Mouse (Mus musculus): ENCODE data around the gene Pcyox1.

Pcyox1 gene

DNA sequence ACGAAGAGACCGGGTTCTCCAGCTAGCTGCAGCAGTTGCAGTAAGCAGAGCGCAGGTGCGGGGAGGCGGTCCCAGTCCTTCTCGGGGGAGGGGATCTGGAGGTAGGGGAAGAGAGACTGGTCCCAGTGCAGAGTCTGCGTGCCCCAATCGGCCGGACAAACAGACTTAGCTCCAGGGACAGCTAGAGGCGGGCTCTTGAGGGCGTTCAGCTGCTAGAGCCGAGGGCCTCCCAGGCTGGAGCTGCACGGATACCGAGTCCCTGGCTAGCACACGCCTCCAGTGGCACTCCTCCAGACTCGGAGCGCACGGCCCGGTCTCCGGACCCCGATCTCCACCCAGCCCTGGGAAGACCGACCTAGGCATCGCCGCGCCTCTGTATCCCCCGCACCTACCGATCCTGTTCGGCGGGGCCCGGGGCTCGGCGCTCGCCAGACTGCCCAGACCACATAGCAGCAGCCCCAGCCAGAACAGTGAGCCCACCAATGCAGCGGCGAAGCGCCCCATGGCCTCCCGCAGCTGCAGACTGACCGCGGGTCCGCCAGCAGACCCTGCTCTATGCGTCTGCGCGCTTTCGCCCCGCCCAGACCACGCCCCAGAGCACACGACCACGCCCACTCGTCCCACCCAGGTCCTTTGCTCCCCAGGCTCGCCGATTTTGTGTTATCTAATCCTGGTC, at the start of gene Pcyox1:
Gene Pcyox1 (minus strand): TSS at position 574 of the 676 bp plus-strand sequence.
- peak; percentile 87 for DNase-seq (ENCODE audit: low spot score)

DNA sequence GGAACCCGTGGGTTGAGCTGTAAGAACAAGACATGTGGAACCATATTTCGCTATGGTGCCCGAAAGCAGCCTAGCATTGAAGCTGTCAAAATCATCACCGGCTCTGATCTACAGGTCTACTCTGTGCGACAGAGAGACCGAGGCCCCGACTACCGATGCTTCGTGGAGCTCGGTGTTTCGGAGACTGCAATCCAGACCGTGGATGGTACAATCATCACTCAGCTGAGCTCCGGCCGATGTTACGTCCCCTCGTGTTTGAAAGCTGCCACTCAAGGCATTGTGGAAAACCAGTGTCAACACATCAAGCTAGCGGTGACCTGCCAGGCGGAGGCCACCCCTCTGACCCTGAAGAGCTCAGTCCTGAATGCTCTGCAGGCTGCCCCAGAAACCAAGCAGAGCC, 48.6 kb upstream of the Pcyox1 start:
- no peak for DNase-seq (ENCODE audit: low spot score)

DNA sequence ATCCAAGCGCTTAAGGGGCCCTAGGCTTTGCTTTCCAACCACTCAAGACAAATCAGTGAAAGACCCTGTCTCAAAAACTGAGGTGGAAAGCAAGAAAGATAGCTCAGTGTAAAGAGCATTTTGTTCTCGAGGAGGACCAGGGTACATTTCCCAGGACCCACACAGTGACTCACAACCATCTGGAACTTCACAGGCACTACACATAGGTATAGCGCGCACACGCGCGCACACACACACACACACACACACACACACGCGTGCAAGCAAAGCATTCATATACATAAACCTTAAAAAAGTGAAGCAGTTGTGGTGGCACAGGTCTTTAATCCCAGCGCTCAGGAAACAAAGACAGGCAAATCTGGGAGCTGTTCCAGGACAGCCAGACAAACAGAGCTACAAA, 44.6 kb upstream of the Pcyox1 start:
- no peak for DNase-seq (ENCODE audit: low spot score)

DNA sequence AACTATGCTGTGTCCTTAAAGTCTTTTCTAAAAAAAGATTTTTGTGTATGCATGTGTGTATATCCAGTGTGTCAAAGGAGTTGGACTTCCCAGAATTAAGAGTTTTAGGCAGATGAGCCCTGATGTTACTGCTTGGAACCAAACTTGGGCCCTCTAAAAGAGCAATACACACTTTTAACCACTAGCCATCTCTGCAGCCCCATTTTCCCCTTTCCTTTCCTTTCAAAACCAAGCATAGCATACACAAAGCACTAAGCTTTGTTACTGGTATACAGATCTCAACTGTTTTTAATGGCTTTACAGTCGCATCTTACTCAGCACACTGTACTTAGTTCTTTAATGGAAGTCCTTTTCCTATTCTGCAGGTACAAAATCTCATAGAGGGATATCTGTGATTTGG, 42.6 kb upstream of the Pcyox1 start:
- peak; percentile 10 for DNase-seq (ENCODE audit: low spot score)

DNA sequence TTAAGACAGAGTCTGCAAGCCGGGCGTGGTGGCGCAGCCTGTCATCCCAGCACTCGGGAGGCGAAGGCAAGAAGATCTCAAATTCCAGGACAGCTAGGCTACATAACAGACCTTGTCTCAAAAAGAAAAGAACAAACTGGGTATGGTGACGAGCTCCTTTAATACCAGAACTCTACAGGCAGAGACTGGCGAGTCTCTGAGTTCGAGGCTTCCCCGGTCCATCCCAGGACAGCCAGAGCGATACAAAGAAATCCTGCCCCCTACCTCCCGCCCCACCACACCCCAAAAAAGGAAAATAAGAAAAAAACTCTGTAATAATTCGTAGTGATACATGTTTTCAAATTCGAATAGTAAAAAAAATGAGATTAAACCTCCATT, 42.2 kb upstream of the Pcyox1 start:
- no peak for DNase-seq (ENCODE audit: low spot score)

DNA sequence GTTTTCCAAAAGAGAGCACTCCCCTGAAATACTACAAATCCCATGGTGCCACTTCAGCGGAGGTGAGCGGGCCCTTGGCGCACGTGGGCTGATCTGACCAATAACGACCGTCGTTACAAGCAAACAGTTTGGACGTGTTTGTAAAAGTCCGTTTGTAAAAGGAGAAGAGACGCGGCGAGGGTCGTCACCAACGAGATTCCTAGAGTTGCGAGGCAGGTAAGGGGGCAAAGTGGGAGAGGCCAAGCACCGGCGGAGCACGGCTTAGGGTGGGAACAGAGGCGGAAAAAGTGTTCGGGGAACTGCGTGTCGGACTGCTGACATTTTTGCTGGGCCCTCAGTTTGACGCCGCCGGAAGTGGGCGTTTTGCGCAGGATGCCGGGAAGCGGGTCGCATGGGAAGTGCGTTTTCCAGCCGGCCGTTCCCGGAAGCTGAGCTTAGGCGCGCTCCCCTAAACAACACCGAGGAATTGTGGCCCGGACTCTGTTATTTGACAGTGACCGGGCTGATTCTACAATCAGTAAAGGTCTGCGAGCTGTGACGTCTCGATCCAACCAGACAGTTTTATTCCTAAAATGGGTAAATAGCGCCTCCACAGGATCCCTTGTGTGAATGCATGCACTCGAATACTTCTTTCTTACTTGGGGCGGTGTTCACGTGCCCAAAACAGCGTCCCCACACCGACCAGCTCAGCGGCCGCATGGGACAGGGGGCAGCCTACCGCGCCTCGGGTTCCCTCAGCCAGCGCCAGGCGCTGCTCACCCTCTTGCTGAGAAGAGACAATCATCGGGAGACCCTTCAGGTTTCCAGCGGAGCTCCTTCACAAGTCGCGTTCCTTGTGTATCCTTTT, 41.5 kb upstream of the Pcyox1 start, which contains the start of gene C87436:
Gene C87436 (plus strand): TSS at position 103 of the 847 bp plus-strand sequence.
- DNase-seq (ENCODE audit: low spot score), result peak; percentile 95

DNA sequence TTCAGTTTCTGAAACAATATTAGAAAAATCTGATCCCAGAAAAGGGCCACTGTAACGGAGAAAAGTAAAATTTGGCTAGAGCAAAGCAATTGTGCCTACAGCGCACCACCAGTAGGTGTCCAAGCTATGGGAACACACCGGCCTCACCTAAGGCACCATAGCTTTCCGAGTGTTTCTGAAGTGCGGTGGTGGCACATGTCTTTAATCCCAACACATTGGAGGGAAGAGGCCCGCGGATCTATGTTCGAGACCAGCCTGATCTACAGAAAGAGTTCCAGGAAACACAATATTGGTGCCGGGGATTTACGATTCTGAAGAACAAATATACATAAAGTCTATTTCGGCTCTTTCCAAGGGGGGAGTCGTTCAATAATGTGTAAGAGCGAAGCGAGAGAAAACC, 40.8 kb upstream of the Pcyox1 start:
- peak; percentile 76 for DNase-seq (ENCODE audit: low spot score)

DNA sequence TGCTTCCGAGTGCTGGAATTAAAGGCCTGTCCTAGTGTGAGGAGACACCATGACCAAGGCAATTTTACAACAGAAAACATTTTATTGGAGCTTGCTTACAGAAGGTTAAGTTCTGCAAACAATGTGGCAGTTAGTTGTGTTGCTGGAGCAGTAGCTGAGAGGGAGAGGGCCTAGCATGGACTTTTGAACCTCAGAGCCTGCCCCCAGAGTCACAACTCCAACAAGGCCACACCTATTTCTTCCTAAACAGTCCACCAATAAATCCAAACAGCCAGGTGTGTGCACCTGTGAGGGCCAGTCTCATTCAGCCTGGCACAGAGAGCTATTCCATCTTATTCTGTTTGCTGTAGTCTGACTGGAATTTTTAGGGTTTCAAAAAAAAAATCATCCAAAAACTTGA, 36.7 kb upstream of the Pcyox1 start:
- DNase-seq (ENCODE audit: low spot score), result no peak

DNA sequence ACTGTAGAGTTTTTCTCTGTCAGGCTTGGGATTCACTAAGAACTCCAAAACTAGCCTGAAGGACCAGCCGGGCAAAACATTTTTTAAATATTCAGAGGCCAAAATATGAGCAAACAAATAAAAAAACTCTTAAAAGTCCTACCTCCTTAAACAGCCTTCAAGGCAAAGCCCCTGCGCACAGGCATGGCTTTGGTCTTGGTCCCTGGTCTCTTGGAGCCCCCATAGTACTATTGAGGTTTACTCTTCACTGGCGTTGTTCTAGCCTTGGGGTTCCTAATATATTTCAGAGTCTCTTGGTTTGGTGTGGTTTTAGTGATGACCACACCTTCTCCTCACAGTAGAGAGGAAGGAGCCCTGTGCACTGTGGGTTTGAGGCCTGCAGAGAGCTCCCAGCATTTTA, 34.6 kb upstream of the Pcyox1 start:
- DNase-seq (ENCODE audit: low spot score), result no peak

DNA sequence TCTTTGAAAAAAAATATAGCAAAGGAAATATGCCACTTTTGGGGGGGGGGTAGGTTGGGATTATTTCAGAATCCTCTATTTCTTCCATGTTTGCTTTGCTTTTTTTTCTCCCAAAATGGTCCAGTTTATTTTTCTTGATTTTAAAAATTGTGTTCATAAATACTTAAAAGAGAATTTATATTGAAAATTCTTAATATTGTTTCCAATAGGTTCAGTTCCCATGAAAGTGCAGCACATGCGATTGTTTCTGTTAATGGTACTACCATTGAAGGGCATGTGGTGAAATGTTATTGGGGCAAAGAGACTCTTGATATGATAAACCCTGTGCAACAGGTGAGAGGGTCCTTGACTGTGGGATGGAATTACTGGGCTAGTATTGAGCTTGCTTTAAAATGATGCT, 29.4 kb upstream of the Pcyox1 start, which contains the start of gene Gm44790:
Gene Gm44790 (plus strand): TSS at position 301 of the 400 bp plus-strand sequence.
- DNase-seq (ENCODE audit: low spot score), result no peak

DNA sequence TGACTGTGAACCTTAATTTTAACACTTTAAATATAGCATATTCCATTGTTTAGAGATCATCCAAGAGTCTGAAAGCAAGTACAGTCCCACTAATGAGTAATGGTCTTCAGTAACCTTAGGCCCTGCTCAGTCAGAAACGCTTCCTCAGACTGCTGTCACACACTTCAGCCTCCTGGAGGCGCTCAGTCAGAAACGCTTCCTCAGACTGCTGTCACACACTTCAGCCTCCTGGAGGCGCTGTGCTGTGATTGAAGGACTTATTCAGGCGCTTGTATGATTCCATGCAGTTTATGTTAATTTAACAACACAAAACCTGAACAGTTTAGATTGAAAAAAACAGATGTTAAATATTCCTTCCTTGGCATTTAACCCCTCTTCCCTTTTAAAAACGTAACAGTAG, 23.5 kb upstream of the Pcyox1 start:
- peak; percentile 38 for DNase-seq (ENCODE audit: low spot score)

DNA sequence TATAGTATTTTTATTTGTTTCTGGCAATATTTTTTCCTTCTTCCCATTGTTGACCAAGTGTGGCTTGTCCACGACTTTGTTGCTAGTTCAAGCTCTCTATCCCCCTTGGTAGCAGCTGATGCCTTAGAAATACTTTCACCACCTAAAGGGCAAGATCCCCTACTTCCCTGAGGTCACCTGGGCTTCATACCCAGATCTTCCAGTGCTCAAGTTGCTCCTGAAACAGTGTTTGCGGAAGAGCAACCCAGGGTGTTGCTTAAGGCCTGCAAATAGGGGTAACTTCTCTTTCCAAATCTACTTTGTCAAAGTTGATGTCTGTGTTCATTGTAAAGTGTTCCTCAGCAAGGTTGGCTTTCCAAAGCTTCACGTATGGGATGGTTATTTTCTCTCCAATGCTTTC, 22.3 kb upstream of the Pcyox1 start:
- no peak for DNase-seq (ENCODE audit: low spot score)

DNA sequence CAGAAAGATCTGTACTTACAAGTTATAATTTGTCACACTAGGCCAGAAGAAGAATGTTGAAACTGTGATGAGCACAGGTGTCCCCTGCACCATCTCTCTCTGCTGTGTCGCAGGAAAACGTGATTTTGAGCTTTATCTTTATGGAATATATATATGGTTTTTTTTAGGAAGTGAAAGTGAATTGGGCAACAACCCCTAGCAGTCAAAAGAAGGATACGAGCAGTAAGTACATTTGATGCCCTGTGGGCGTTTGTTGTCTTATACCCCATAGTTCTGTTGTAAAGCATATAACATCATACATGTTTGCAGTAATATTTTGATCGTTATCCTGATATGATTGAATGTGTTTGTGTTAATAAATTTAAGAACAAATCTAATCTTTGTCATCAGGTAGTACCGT, 21.8 kb upstream of the Pcyox1 start:
- no peak for DNase-seq (ENCODE audit: low spot score)

DNA sequence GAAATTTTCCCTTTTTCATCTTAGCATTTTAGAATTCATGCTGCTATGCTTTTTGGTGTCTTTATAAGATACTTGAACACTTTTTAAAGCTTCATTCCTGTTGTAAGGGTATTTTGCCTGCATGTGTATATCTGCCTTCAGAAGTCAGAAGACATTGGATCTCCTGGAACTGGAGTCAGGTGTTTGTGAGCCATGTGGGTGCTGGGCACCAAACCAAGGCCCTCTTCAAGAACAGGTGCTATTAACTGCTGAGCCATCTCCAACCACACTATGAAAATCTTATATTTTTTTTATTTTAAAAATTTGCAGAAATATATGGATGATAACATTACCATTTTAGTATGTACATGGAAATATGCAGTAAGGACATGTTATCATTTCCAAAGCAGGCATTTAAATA, 9.4 kb upstream of the Pcyox1 start:
- DNase-seq (ENCODE audit: low spot score), result no peak

DNA sequence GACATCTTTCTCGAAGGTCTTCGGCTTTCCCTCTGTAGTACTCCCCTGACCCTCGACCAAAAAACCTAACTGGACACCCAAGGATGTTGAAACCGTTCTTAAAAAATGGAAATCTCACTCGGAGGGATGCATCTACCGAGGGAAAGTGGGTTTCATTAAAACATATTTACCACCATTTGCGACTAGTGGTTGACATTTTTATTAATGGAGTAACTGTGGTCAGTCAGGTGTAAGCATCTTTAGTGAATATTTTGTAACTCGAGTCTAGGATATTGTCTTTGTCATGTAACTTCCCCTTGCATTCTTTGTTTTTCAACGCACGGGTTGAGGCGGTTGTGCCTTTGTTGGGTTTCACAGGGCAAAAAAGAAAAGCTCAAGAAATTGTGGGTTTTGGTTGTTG, 8.0 kb upstream of the Pcyox1 start:
- DNase-seq (ENCODE audit: low spot score), result peak; percentile 56

DNA sequence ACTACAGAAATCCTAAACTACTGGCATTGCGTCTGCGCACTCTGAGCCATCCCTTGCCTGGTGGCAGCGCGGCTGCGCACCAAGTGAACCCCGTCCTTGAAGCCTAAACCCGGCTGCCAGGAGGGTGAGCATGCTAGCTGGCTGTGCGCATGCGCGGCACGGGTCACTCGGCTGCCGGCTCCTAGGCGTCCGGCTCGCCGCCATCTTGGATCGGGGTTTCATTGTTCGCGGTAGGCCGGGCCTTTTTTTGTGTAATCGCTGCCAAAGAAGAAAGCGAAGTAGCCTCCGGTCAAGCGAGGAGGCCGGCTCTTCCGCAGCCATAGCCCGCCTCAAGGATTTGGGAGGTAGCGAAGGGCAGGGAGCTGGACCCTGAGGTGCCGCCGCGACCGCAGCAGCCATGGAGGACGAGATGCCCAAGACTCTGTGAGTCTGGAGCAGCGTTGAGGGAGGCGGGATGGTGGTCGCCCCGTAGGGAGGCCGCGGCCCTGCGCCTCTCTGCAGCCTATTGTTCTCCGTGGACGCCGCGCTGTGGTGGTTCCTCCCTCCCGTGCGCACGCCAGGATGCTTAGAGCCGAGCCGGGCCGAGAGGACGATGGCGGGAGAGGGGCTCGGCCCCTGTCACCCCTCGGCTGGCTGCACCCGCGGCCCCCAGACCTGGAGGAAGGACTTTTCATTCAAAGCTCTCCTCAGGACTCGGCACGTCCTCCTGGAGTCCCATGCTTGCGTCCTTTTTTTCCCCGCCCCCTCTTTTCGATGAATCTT, 7.3 kb upstream of the Pcyox1 start, which contains the start of gene Tia1:
Gene Tia1 (plus strand): TSS at position 120 of the 762 bp plus-strand sequence.
- peak; percentile 99 for DNase-seq (ENCODE audit: low spot score)

DNA sequence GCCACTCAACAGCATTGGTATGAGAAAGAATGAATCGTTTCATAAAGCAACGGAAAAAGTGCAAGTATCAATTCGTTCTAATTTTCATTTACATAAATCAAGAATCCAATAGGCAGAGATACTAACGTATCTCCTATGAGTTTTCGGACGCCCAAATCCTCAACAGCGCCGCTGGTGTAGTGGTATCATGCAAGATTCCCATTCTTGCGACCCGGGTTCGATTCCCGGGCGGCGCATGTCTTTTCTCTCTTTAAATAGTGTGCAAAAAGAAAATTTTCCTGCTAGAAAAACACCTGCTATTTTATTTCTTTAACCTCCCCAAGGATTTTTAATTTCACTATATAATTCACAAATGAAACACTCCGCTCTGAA, 6.8 kb upstream of the Pcyox1 start:
- peak; percentile 92 for DNase-seq (ENCODE audit: low spot score)

DNA sequence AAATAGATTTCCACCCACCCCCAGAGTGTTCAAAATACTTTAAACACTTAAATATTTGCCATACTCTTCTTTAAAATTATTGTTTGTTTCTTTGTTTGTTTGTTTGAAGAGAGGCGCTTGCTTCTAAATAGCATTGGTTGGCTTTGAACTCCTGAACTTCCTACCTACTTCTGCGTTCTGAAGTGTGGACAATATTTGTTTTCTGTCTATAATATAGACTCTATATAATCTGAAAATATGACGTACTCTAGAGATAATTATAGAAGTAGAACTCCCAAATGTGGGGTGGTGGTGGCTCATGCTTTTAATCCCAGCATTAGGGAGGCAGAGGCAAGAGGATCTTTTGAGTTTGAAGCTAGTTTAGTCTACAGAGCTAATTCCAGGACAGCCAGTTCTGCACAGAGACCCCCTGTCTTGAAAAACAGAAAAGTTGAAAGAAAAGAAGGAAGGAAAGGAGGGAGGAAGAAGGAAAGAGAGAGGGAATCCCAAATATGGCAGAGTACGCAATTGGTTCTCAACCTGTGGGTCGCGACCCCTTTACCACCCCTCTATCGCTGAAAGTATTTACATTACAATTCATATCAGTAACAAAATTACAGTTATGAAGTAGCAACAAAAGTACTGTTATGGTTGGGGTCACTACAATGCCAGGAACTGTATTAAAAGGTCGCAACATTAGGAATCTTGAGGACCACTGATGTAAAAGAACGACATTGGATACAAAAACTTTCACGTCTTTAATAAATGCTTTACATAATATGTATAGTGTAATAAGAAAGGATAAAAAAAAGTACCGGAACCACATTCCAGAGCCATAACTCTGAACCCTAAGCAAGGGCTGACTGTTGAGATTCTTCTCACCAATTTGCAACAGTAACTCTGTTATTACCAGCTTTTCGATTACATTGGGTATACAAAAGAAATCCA, 6.0 kb upstream of the Pcyox1 start:
- peak; percentile 33 for DNase-seq (ENCODE audit: low spot score)

DNA sequence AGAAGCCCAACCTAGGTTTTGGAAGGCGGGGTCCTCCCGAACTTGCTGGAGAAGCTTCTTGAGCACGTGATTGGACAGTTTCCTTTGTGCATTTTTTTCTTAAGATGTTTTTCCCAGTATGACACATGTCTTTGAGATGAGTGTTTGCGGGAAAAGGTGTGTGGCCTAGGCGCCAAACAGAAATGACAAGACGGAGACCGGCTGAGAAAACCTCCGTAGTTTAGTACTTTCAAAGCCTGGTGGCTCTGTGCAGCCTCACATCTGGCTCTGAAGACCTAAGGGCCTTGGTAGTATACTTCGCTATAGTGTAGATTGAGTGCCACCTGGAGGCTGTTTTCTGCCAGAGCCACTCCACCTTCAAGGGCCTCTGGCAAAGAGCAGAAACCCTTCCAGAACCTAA, 4.0 kb upstream of the Pcyox1 start:
- peak; percentile 88 for DNase-seq (ENCODE audit: low spot score)

DNA sequence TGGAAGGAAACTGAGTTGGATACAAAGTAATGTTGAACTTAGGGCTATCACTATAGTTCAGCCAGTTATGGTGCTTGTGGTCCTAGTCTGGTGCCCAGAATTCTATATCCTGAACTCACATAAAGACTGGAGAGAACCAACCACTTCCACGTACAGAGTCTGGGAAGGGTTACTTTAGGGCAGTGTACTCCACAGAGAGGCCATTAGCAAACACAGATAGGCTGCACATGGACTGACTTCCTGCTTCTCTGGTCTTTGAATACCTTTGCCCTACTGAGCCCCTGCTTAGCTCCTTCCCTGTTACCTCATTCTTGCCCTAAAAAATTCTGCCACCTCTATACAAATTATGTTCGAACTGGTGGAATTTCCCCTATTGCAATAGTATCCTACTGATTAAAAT, 3.0 kb upstream of the Pcyox1 start:
- no peak for DNase-seq (ENCODE audit: low spot score)

DNA sequence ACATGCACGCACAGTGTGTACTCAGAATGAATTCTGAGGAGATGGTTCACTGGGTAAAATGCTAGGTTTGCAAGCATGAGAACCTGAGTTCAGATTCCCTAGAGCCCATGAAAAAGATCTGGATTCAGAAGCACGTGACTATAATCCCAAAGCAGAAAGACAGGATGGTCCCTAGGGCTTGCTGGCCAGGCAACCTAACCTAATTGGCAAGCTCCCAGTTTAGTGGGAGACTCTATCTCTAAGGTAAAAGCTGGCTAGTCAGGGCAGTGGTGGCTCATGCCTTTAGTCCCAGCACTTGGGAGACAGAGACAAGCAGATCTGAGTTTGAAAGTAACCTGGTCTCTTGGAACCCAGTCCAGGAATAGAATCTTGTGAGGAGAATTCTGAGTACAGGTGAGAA, 2.0 kb upstream of the Pcyox1 start:
- DNase-seq (ENCODE audit: low spot score), result peak; percentile 71
